Mouse (Mus musculus): ENCODE data around the gene Sfxn5.

- TF ChIP-seq CTCF (IDR thresholded peaks at IDR 0.05; ENCODE audit: low read depth) (no peak), EP300 (IDR thresholded peaks at IDR 0.05; ENCODE audit: low read depth) (no peak)
Measured at GRCm38 (mm10) chr6:85197951-85198350, 135.3 kb downstream of the Sfxn5 start.

Data from heart, postnatal 0 days (tissue).